Mouse (Mus musculus) Patski (cell line): ENCODE results near the gene Serpini1. TPM values are rescaled to one million over a fixed set of nuclear protein-coding genes. Genes with fewer than 3 reads are reported as not detected.

Source experiments
- ATAC-seq: fragments of 100-300 bp; one replicate; pipeline ENCODE4 v1.8.0; 2021
- CTCF ChIA-PET: fragments of 350-600 bp; sonication (Branson Sonifier 250); formaldehyde crosslinking; loops from one replicate; lab custom pipeline; 2022; ENCODE audit warnings: inconsistent platforms; lab: Charles Lee
- POLR2A ChIA-PET: fragments of 350-600 bp; sonication (Branson Sonifier 250); formaldehyde crosslinking; loops from one replicate; lab custom pipeline; 2022; ENCODE audit warnings: antibody characterized with exemption, inconsistent platforms; lab: Charles Lee
- DNase-seq: peaks from one replicate; pipeline ENCODE4 v3.0.0-alpha.2; 2011; ENCODE audit warnings: low read depth, low spot score
- H3K27me3 ChIP-seq: fragments of 371-371 bp; one replicate; pipeline ENCODE4 v1.5.1; 2021
- CTCF ChIP-seq: fragments of 100-300 bp; IDR thresholded peaks from one replicate; pipeline ENCODE4 v1.5.1; 2021
- in situ Hi-C: fragments of 300-500 bp; cut with MboI; formaldehyde crosslinking; loops from 3 replicates; pipeline ENCODE4 v1.11.1; 2018; ENCODE audit warnings: low pct_unique_long_range_greater_than_20kb, mixed read lengths
- polyA plus RNA-seq: library from polyadenylated mRNA; unstranded; gene quantifications from one replicate; pipeline ENCODE4 v1.2.3, GENCODE M21; 2021

Serpini1 gene
- polyA plus RNA-seq: 4.4 TPM

DNA sequence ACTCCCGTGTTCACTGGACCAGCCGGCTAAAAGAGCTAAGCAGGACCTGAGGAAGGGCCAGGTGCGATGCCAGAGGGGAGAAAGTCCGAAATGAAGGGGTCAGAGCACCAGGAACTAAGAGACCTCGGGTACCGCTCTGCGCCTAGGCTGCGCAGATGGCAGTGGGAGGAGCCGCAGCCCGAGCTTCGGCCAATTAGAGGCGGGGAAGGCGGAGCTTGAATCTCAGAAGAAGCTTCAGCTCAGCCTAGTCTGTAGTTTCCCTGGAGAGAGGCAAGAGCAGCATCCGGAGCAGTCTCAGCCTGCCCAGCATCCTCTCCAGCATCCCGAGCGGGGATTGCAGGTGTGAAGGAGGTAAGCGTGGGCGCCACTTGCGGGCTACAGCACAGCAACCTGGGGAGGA is at the start of gene Serpini1:
Serpini1 (plus strand) TSS at position 256 of the 400 bp plus-strand sequence.
- in situ Hi-C loops: no loop called here
- ATAC-seq (peak; percentile 95), DNase-seq (peak; percentile 77)
- ChIA-PET POLR2A (no interaction called here), CTCF (interaction anchor here (0.6 to 0.7 kb wide), 2 partner anchors 8 to 11 kb away, joined by 3 read pairs; no protein-coding TSS in a partner anchor)
- no peak for TF ChIP-seq CTCF
- H3K27me3 ChIP-seq: peaks cover 33% of the 10 kb centered on the region

GRCm38 (mm10) chr3:75517631-75518250 is 39.6 kb upstream of the Serpini1 start:
- DNase-seq (no peak), ATAC-seq (peak; percentile 70)
- in situ Hi-C loops: loop anchor here (5.0 kb wide), 1 partner anchor 295 kb away; no protein-coding TSS in a partner anchor
- ChIA-PET CTCF (interaction anchor here (1.3 to 2.4 kb wide), 3 partner anchors 13 to 28 kb away, joined by 3 to 7 read pairs (median 3); no protein-coding TSS in a partner anchor), POLR2A (no interaction called here)
- no peaks in the 10 kb centered on the region for H3K27me3 ChIP-seq
- peak; percentile 84 for TF ChIP-seq CTCF

- in situ Hi-C loops: no loop called here
- CTCF ChIA-PET: interaction anchor here (1.0 to 2.0 kb wide), 3 partner anchors 8 to 23 kb away, joined by 3 to 7 read pairs (median 5); no protein-coding TSS in a partner anchor
- no peaks in the 10 kb centered on the region for H3K27me3 ChIP-seq
- POLR2A ChIA-PET: interaction anchor here (1.0 kb wide), 1 partner anchor 391 kb away, joined by 3 read pairs; no protein-coding TSS in a partner anchor
- TF ChIP-seq CTCF: no peak
- DNase-seq (no peak), ATAC-seq (no peak)
These were observed 36.0 kb upstream of the Serpini1 start for GRCm38 (mm10) chr3:75521314-75521713.

GRCm38 (mm10) chr3:75522527-75522926 is 34.8 kb upstream of the Serpini1 start:
- no peak for ATAC-seq
- no peak for TF ChIP-seq CTCF
- no peaks in the 10 kb centered on the region for H3K27me3 ChIP-seq
- POLR2A ChIA-PET: interaction anchor here (1.0 kb wide), 1 partner anchor 11 kb away, joined by 3 read pairs; no protein-coding TSS in a partner anchor
- in situ Hi-C loops: no loop called here
- CTCF ChIA-PET: interaction anchor here (0.9 to 2.1 kb wide), 5 partner anchors 9 to 27 kb away, joined by 3 to 10 read pairs (median 5); no protein-coding TSS in a partner anchor
- no peak for DNase-seq

DNA sequence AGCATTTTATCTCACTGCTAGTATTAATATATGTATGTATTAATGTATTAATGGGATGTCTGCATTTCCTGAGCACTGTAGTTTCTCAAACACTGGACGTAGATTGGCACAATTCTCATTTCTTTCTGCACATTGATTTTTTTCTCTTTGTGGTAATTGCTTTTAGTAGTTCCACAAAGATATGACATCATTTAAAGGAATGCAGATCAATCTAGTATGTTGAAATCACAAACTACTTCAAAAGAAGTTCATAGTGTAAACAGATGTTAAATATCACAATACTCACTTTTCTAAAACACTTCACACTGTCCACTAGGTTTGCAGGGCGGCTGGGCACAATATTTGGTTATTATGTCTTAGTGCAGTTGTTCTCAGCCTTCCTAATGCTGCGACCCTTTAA is 26.3 kb upstream of the Serpini1 start:
- POLR2A ChIA-PET: no interaction called here
- CTCF ChIA-PET: interaction anchor here (1.5 to 2.0 kb wide), 2 partner anchors 12 kb away, joined by 4 to 7 read pairs; no protein-coding TSS in a partner anchor
- in situ Hi-C loops: no loop called here

GRCm38 (mm10) chr3:75534045-75534834 is 23.1 kb upstream of the Serpini1 start:
- in situ Hi-C loops: no loop called here
- H3K27me3 ChIP-seq: no peaks in the 10 kb centered on the region
- ATAC-seq (peak; percentile 53), DNase-seq (no peak)
- POLR2A ChIA-PET: interaction anchor here (0.9 kb wide), 1 partner anchor 11 kb away, joined by 3 read pairs; no protein-coding TSS in a partner anchor
- TF ChIP-seq CTCF: no peak
- CTCF ChIA-PET: interaction anchor here (0.8 to 3.1 kb wide), 3 partner anchors 9 to 15 kb away, joined by 3 to 16 read pairs (median 3); no protein-coding TSS in a partner anchor

More for the DNA sequence above, 26.3 kb upstream of the Serpini1 start:
- DNase-seq: no peak
- ATAC-seq: no peak
- TF ChIP-seq CTCF: no peak
- H3K27me3 ChIP-seq: no peaks in the 10 kb centered on the region

- no peaks in the 10 kb centered on the region for H3K27me3 ChIP-seq
- no peak for DNase-seq
- TF ChIP-seq CTCF: no peak
- in situ Hi-C loops: no loop called here
- POLR2A ChIA-PET: interaction anchor here (1.2 kb wide), 1 partner anchor 8 kb away, joined by 3 read pairs; no protein-coding TSS in a partner anchor
- no peak for ATAC-seq
- CTCF ChIA-PET: interaction anchor here (4.2 kb wide), 1 partner anchor 8 kb away, joined by 16 read pairs; no protein-coding TSS in a partner anchor
These were observed 16.1 kb upstream of the Serpini1 start for GRCm38 (mm10) chr3:75541259-75541658.

DNA sequence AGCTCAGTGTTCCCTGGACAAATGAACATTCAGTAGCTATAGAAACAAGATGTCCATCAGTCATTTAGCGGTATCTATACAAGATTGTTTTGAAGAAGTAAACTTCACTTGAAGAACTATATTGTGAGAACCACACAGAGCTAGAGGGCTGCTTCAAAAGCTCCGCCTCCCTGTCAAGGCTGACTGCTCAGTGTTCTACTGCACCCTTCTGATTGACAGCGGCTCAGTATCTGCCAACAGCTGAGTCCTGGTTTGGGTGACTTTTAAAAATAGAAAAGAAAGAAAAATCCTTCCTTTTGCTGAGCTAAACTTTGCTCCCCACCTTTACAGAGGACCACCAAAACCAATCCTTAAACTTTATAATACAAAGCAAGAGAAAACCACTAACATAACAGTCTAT is 14.5 kb upstream of the Serpini1 start:
- TF ChIP-seq CTCF: no peak
- CTCF ChIA-PET: interaction anchor here (1.4 to 4.2 kb wide), 4 partner anchors 10 to 20 kb away, joined by 4 to 16 read pairs (median 5); no protein-coding TSS in a partner anchor
- POLR2A ChIA-PET: no interaction called here
- H3K27me3 ChIP-seq: no peaks in the 10 kb centered on the region
- ATAC-seq (no peak), DNase-seq (no peak)
- in situ Hi-C loops: no loop called here

DNA sequence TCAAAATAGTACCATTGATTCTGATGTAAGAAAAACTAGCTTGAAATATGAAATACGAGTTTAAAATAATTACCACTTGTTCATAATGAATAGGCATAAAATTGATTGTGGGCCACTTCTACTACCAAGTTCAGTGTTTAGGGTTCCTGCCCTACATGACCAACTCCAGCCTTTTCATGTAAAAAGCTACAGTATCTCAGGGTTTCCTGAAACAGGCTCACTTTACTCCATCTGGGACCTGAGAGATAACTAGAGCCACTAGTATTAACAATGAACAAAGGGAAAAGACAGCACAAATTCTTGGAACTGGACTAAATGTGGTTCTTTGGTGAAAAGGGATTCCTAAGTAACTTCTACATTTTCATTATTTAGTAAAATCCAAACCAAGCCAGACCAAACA is 13.1 kb upstream of the Serpini1 start:
- ATAC-seq (no peak), DNase-seq (no peak)
- POLR2A ChIA-PET: no interaction called here
- in situ Hi-C loops: no loop called here
- no peak for TF ChIP-seq CTCF
- CTCF ChIA-PET: interaction anchor here (1.4 to 4.2 kb wide), 3 partner anchors 10 to 23 kb away, joined by 3 to 16 read pairs (median 5); no protein-coding TSS in a partner anchor
- H3K27me3 ChIP-seq: no peaks in the 10 kb centered on the region

DNA sequence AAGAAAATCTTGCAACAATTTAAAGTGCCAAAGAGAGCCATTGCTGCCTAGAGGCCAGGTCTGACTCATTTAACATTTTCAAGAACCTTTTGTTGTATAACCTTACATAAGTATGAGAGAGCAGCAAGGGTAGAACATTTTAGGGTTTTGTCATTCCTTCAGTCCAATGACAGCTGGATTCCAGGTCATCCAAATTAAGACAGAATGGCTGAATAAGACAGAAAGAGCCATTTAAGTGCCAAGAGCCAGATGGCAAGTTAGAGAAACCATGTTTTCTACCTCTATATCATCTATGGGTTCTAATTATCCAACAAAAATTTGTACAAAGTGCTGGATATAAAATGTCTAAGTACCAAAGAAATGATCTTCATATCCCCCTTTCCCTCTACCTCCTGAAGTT is 6.1 kb upstream of the Serpini1 start:
- TF ChIP-seq CTCF: no peak
- ATAC-seq: no peak
- DNase-seq: no peak
- in situ Hi-C loops: no loop called here
- POLR2A ChIA-PET: no interaction called here
- CTCF ChIA-PET: no interaction called here
- no peaks in the 10 kb centered on the region for H3K27me3 ChIP-seq
